Mouse (Mus musculus) heart, adult 8-10 months (tissue): Measurements from ENCODE around the gene Arhgap28. TPM values are rescaled to one million over a fixed set of nuclear protein-coding genes. Genes with fewer than 3 reads are reported as not detected.

Source experiments
- DNase-seq: peaks from one replicate; pipeline ENCODE4 v3.0.0; 2022; ENCODE audit warnings: low spot score
- total RNA-seq, 4 experiments: library from RNA; stranded (reverse); gene quantifications; 2 replicates each; pipeline ENCODE4 v1.2.4; 2022

The Arhgap28 gene
- total RNA-seq, 4 experiments from 2014 or later, result 1.3 to 2.4 (median 2.0) TPM

- DNase-seq, result no peak
Measured at GRCm38 (mm10) chr17:67941026-67941425, 62.9 kb downstream of the Arhgap28 start.

GRCm38 (mm10) chr17:67937050-67937449, 66.9 kb downstream of the Arhgap28 start:
- DNase-seq, result no peak

GRCm38 (mm10) chr17:67935556-67935955, 68.4 kb downstream of the Arhgap28 start:
- no peak for DNase-seq

GRCm38 (mm10) chr17:67931396-67931795, 72.5 kb downstream of the Arhgap28 start:
- DNase-seq, result no peak

DNA sequence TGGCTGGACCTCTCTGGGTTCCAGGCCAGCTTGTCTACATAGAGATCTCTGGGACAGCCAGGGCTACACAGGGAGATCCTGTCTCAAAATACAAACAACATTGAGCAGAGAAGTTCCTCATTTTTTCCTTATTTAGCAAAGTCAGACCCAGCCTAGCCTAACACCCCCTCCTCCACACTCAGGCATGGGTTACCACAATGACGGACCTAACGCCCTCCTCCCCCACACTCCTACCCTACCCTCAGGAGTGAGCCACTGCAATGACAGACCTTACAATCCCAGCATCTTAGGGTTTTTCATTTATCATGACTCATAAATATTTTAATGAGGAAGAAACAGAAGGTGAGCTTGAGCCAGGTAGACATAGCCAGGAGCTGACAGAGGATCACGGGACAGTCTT, 73.0 kb downstream of the Arhgap28 start:
- DNase-seq, result no peak

DNA sequence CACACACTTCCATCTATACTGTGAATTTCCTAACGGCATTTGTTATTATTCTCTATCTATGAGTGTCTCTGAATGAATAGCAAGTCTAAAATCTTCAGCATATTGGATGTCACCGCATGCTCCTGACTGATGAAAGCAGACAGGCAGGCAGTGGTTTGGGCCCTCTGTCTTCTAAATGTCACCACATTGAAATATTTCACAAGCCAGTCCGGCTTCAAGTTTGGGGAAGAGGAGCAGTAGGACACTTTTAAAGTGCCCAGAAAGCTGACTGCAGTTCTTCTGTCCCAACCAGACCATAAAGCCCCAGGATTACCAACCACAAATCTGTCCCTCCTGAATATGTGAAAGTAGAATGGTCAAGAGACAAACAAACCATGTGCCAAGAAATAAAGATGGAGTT, 73.5 kb downstream of the Arhgap28 start:
- DNase-seq, result no peak

- DNase-seq, result no peak
Measured at GRCm38 (mm10) chr17:67928280-67928679, 75.6 kb downstream of the Arhgap28 start.

GRCm38 (mm10) chr17:67927864-67928263, 76.1 kb downstream of the Arhgap28 start:
- DNase-seq, result no peak

GRCm38 (mm10) chr17:67919959-67920358, 84.0 kb downstream of the Arhgap28 start:
- DNase-seq, result no peak

DNA sequence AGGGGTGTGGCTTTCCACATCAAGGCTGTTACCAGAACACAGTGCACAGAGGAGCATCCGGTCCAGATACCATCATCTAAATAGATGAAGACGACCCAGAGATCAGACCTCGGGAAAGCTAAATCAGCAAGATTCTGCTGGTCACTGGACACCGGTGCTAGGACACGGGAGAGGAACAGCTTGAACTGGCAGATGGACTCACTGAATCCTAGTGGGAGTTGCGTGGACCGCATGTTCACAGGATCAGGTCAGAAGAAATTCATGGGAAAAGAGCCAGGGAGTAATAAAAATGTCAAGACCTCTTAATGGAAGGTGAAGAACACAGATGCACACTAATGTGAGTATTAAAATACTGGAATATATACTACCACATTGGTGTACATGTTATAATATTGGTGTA, 85.7 kb downstream of the Arhgap28 start:
- DNase-seq, result no peak

- no peak for DNase-seq
Measured at GRCm38 (mm10) chr17:67916901-67917300, 87.0 kb downstream of the Arhgap28 start.

DNA sequence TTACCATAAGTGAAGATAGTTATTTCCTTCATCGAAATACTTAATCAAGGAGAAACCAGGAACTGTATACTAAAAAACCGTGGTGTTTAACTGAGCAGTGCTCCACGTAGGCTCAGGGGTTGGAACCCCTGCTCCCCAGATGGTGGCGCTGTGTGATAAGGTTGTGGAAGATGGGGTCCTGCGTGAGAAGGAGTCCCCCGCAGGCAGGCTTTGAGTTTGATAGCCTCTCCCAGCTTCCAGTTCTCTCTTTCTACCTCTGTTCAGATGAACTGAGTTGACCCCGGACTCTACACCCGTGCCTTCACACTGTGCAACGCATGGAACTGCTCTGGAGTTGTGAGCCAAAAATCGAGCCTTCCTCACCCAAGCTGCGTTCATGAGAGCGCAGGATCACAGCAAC, 91.3 kb downstream of the Arhgap28 start:
- peak; percentile 31 for DNase-seq

- no peak for DNase-seq
Measured at GRCm38 (mm10) chr17:67912051-67912450, 91.9 kb downstream of the Arhgap28 start.

DNA sequence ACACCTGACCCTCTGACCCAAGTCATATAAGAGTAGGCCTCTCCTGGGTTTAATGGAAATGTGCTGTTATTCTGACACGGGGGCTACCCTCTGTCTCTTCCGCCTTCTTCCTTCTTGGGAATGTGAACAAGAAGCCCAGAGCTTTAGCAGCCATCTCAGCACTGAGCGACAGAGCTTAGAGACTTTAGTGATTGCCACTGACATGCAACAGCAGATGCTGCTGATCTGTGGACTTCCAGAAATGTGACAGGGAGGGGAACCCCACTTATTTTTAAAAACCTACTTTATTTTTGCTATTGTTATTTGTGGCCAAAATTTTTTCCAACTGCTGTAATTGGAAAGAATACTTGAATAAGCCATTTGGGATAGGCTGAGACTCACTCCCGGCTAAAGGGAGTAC, 95.4 kb downstream of the Arhgap28 start:
- no peak for DNase-seq

GRCm38 (mm10) chr17:67908137-67908536, 95.8 kb downstream of the Arhgap28 start:
- no peak for DNase-seq

- no peak for DNase-seq
Measured at GRCm38 (mm10) chr17:67907532-67908054, 96.3 kb downstream of the Arhgap28 start.

- DNase-seq, result no peak
Measured at GRCm38 (mm10) chr17:67906236-67906635, 97.7 kb downstream of the Arhgap28 start.

GRCm38 (mm10) chr17:67904315-67904944, 99.5 kb downstream of the Arhgap28 start:
- no peak for DNase-seq

GRCm38 (mm10) chr17:67902847-67903246, 101.1 kb downstream of the Arhgap28 start:
- no peak for DNase-seq

GRCm38 (mm10) chr17:67901161-67901560, 102.8 kb downstream of the Arhgap28 start:
- no peak for DNase-seq

GRCm38 (mm10) chr17:67899376-67899775, 104.5 kb downstream of the Arhgap28 start:
- DNase-seq, result no peak

GRCm38 (mm10) chr17:67896413-67896812, 107.5 kb downstream of the Arhgap28 start:
- no peak for DNase-seq

- DNase-seq, result peak; percentile 57
Measured at GRCm38 (mm10) chr17:67889481-67890325, 114.2 kb downstream of the Arhgap28 start.
